Mouse (Mus musculus): ENCODE data around the gene Esp4. TPM values are rescaled to one million over a fixed set of nuclear protein-coding genes. Genes with fewer than 3 reads are reported as not detected.
"Not testable (repeated sequence)": the region's sequence is repeated elsewhere in the genome, so short reads cannot be mapped to it uniquely, and the experiment has no call there.

Gene Esp4
- total RNA-seq (2021) = not detected
- long read RNA-seq, experiment 1 = 0 reads
- long read RNA-seq, experiment 2 = 0 reads

GRCm38 (mm10) chr17:40598294-40598693, at the start of gene Esp4:
Gene Esp4, plus strand, starts transcription at chr17:40598594.
- DNase-seq = no peak

GRCm38 (mm10) chr17:40553470-40553869, 44.9 kb upstream of the Esp4 start:
- no peak for DNase-seq

GRCm38 (mm10) chr17:40561207-40561606, 37.2 kb upstream of the Esp4 start, which contains the start of gene Esp6:
Gene Esp6, plus strand, starts transcription at chr17:40561507.
- DNase-seq = no peak

GRCm38 (mm10) chr17:40583906-40584305, 14.5 kb upstream of the Esp4 start:
- DNase-seq = not testable (repeated sequence)

GRCm38 (mm10) chr17:40591297-40591696, 7.1 kb upstream of the Esp4 start:
- no peak for DNase-seq

- DNase-seq = not testable (repeated sequence)
These were observed 33.4 kb downstream of the Esp4 start, which contains the start of gene Esp3 for GRCm38 (mm10) chr17:40631775-40632174. Gene Esp3, plus strand, starts transcription at chr17:40632075.

Other genes starting within 250 kb of the Esp4 start
- not detected for gene Esp8, start 78.6 kb upstream of the Esp4 start, total RNA-seq (2021)
- gene Esp6, start 37.1 kb upstream of the Esp4 start, total RNA-seq (2021) = not detected
- gene Esp3, start 33.5 kb downstream of the Esp4 start, total RNA-seq (2021) = not detected
- not detected for gene Esp1, start 128.5 kb downstream of the Esp4 start, total RNA-seq (2021)
- not detected for gene Crisp2, start 208.4 kb downstream of the Esp4 start, total RNA-seq (2021)
- gene Rhag, start 212.5 kb downstream of the Esp4 start, total RNA-seq (2021) = not detected